Mouse (Mus musculus) megakaryocyte, embryonic 14.5 days (primary cell): ENCODE results near the gene Fdx1l. TPM values are rescaled to one million over a fixed set of nuclear protein-coding genes. Genes with fewer than 3 reads are reported as not detected.
"Not testable (repeated sequence)": the region's sequence is repeated elsewhere in the genome, so short reads cannot be mapped to it uniquely, and the experiment has no call there.

Experiments
- H3K27me3 ChIP-seq: replicated peaks from 2 replicates; pipeline ENCODE3; 2012; ENCODE audit warnings: inconsistent platforms
- H3K36me3 ChIP-seq: replicated peaks from 2 replicates; pipeline ENCODE3; 2012; ENCODE audit warnings: low read length, inconsistent platforms, mixed read lengths
- H3K4me1 ChIP-seq: 2 replicates; pipeline ENCODE4 v1.6.1; 2012; ENCODE audit warnings: inconsistent platforms
- H3K4me3 ChIP-seq: replicated peaks from 2 replicates; pipeline ENCODE3; 2012; ENCODE audit warnings: moderate library complexity, mild to moderate bottlenecking, inconsistent platforms
- H3K9me3 ChIP-seq: 2 replicates; pipeline ENCODE4 v1.6.1; 2012; ENCODE audit warnings: inconsistent platforms
- FLI1 ChIP-seq: IDR thresholded peaks from 2 replicates; pipeline ENCODE4 v1.6.1; 2012; ENCODE audit warnings: low read length, inconsistent platforms, mixed read lengths
- GATA1 ChIP-seq: IDR thresholded peaks from 3 replicates; pipeline ENCODE4 v1.6.1; 2012; ENCODE audit warnings: mixed read lengths, low read length, inconsistent platforms, borderline replicate concordance
- polyA plus RNA-seq: library from polyadenylated mRNA; stranded (reverse); fragments of >175 nt; gene quantifications from 2 replicates; pipeline ENCODE4 v1.2.3, GENCODE M21; 2012; ENCODE audit warnings: low replicate concordance; ENCODE audit not compliant: insufficient read depth

Gene Fdx1l
- polyA plus RNA-seq, 1 experiment: 26.9 TPM

DNA sequence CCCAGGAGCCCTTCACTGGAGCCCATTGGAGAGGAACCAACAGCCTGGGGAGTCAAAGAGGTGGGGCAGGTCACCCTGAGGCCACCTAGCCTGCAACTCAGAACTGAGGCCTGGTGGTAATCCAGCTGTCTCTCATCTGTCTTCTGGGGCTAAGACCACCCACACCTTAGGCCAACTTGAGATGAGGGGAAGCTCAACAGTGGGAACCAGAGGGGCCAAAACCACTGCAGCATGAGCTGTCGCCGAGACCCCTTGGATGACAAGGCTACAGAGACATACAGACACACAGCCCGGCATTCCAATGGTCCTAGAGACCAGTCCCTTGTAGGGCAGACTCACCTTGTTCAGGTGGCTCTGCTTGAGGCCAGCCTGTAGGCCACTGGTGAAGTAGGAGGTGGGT is 2.2 kb upstream of the Fdx1l start:
- peaks cover 39% of the 10 kb centered on the region for H3K4me1 ChIP-seq
- no peak for TF ChIP-seq FLI1
- TF ChIP-seq GATA1: no peak
- no peaks in the 10 kb centered on the region for H3K9me3 ChIP-seq
- no peak overlapping the region for H3K4me3 ChIP-seq
- H3K36me3 ChIP-seq: peaks cover 77% of the 10 kb centered on the region
- no peaks in the 10 kb centered on the region for H3K27me3 ChIP-seq

DNA sequence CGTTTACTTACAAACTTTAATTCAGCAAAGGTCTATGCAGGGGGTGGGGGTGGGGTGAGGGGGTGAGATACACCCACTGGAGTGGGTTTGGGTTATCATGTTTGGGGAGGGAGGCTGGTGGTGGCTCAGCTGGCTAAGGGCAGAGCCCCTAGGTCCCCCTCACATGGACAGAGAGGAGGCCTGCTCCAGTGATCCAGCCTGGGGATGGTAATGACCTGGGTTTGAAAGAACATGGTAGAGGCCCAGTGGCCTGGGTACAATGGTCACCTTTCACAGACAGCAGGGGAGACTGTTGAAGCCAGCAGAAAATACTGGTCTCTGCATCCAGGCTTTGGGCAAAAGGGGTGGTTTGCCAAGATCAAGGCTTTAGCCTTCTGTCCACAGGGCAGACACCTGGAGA is 759 bp upstream of the Fdx1l start:
- Histone ChIP-seq H3K36me3 (peaks cover 72% of the 10 kb centered on the region), H3K4me3 (peak overlapping the region; percentile 16)

DNA sequence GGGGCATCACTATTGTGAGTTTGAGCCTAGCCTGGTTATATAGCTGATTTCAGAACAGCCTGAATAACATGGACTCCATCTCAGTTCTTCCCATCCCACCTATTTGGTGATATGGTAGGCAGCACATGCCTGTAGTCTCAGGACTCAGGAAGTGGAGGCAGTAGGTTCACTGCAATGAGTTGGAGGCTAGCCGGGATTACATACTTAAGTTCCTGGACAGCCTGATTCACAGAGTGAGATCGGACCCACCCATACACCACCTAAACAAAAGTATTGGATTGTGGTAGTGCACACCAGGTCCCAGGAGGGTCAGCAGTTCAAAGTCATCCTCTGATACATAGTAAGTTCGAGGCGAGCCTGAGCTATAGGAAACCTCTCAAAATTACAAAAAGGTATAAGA is 773 bp downstream of the Fdx1l start:
- no peaks in the 10 kb centered on the region for H3K9me3 ChIP-seq
- peak overlapping the region; percentile 100 for H3K4me3 ChIP-seq
- H3K27me3 ChIP-seq: no peaks in the 10 kb centered on the region
- peaks cover 69% of the 10 kb centered on the region for H3K36me3 ChIP-seq
- H3K4me1 ChIP-seq: peaks cover 42% of the 10 kb centered on the region
- TF ChIP-seq FLI1 (no peak), GATA1 (no peak)

More for the DNA sequence above, 759 bp upstream of the Fdx1l start:
- TF ChIP-seq GATA1: no peak
- TF ChIP-seq FLI1: no peak
- Histone ChIP-seq H3K27me3 (no peaks in the 10 kb centered on the region), H3K4me1 (peaks cover 42% of the 10 kb centered on the region), H3K9me3 (no peaks in the 10 kb centered on the region)

DNA sequence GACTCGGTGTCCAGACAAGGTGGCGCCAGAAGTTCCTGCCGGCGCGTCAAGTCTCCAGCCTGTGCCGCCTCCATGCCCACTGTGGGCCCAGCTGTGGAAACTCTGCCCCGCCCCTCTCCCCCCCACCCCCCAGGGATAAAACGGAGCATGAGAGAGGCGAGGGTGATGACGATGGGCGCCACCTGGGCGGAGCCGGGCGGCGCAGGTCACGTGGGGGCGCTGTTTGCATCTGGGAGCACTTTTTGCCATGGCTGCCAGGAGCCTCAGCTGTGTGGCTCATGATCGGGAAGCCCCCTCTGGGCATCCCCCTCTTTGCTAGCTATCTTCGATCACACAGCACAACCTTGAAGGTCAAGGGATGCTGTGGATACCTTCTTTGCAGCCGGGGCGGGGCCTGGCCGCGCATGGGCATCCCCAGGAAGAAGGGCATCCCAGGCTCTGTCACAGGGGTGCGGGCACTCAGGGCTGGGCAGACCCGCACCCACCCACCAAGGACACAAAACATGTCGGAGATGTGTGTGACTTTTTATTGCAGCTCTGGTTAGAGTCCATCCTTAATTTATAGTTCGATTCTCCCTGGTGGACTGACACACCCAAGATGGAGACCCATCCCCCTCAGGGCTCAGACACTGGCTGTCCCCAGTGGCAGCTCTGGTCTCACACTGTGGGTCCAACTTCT is 6.3 kb downstream of the Fdx1l start, which contains the start of gene Zglp1:
TSS of gene Zglp1 (minus strand) at position 88 of the 679 bp plus-strand sequence.
- TF ChIP-seq GATA1: no peak
- no peak for TF ChIP-seq FLI1
- Histone ChIP-seq H3K4me1 (peaks cover 19% of the 10 kb centered on the region), H3K4me3 (no peak within 1 kb of the TSS), H3K9me3 (no peaks in the 10 kb centered on the region), H3K36me3 (peaks cover 70% of the 10 kb centered on the region), H3K27me3 (no peaks in the 10 kb centered on the region)

DNA sequence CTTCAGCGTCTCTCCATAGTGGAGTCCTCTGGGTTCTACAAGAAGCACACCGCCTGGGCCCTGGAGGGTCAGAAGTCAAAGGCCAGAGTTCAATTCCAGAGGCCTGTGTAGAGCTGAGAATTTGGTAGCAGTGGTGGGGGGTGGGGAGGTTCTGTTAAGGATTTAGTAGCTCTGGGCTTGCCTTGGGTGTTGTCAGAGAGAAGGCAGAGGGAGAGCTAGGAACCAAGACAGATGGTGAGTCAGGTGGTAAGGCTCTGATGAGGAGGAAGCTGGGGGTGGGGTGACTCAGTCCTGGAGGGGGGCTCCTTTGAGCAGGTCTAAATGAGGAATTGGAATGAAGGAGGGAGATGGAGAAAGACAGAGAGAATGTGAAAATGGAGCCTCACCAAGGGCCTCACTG is 10.5 kb downstream of the Fdx1l start:
- H3K36me3 ChIP-seq: peaks cover 45% of the 10 kb centered on the region
- no peak overlapping the region for H3K4me3 ChIP-seq
- TF ChIP-seq FLI1 (no peak), GATA1 (no peak)
- H3K27me3 ChIP-seq: peaks cover 2% of the 10 kb centered on the region
- 0 out of 2 replicates have a peak, but pooled peaks cover 3% of the 10 kb centered on the region for H3K4me1 ChIP-seq
- no peaks in the 10 kb centered on the region for H3K9me3 ChIP-seq

DNA sequence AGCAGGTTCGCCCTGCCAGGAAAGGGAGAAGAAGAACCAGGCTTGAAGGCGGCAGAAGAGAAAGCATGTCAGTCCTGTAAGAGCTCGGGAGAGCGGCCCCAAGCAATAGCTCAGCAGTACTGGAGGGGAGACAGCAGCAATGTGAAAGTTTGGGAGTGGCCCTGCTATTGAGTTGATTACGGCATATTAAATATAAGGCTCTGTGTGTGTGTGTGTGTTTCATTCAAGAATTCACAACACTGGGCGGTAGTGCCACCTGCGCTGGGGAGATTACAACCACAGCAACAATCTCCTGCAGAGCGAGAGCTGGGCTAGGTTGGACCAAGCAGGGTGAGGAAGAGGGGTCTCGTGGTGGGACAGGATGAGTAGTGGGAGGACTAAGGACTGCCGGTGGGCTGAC is 21.8 kb downstream of the Fdx1l start:
- Histone ChIP-seq H3K27me3 (peaks cover 44% of the 10 kb centered on the region), H3K4me3 (no peak overlapping the region)

DNA sequence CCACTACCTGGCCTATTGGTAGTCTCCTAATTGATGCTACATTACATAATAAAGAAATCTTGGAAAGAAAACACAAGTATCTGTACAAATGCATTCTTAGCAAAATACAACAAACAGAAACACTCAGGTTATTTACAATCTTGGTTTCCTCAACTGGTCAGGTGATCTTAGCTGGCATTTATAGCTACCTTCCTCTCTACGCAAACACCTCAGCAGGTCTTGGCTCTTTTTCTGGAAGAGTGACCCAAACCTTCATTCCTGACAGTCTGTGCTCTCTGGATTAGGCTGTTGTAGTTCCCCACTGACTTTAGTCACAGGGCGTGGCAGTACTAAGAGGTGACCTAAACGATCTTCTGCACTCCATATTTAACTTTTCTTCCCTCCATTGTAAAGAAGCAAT is 28.2 kb downstream of the Fdx1l start:
- H3K4me1 ChIP-seq: peaks cover 22% of the 10 kb centered on the region
- no peak for TF ChIP-seq GATA1
- peaks cover 30% of the 10 kb centered on the region for H3K27me3 ChIP-seq

More for the DNA sequence above, 21.8 kb downstream of the Fdx1l start:
- Histone ChIP-seq H3K4me1 (peaks cover 3% of the 10 kb centered on the region; the same call in 1 of the 2 replicates), H3K36me3 (no peaks in the 10 kb centered on the region), H3K9me3 (peaks cover 8% of the 10 kb centered on the region; the same call in 1 of the 2 replicates)
- TF ChIP-seq FLI1 (no peak), GATA1 (no peak)

DNA sequence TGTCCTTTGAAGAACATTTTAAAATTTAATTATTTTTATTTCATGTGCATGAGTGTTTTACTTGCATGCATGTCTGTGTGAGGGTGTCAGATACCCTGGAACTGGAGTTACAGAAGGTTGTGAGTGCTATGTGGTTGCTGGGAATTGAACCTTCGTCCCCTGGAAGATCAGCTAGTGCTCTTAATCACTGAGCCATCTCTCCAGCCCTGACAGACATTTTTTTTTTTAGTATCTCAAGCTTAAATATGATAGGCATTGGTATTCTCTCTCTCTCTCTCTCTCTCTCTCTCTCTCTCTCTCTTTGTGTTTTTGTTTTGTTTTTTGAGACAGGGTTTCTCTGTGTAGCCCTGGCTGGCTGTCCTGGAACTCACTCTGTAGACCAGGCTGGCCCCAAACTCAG is 28.6 kb downstream of the Fdx1l start:
- not testable (repeated sequence) for H3K36me3 ChIP-seq, H3K9me3 ChIP-seq, H3K4me3 ChIP-seq
- Histone ChIP-seq H3K4me1 (peaks cover 24% of the 10 kb centered on the region), H3K27me3 (peaks cover 33% of the 10 kb centered on the region)

More for the DNA sequence above, 28.2 kb downstream of the Fdx1l start:
- no peak overlapping the region for H3K4me3 ChIP-seq
- no peaks in the 10 kb centered on the region for H3K36me3 ChIP-seq
- peaks cover 8% of the 10 kb centered on the region; the same call in 1 of the 2 replicates for H3K9me3 ChIP-seq

DNA sequence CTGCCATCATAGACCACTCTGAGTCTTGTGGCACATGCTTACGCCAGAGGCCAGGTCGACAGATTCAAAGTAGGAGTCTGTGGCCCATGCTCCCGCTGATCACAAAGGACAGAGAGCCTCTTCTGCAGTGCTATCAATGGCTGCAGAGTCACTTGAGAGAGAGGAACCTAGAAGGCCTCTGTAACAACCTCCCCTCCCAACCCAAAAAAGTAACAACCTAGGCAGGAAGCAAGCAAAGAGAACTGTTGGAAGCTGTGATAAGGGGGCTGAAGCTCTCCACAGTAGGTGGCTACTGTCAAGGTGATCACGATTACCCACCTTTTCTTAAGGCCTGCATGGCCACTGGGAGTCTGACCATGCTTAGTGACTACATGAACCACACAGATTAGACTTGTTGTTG is 29.9 kb downstream of the Fdx1l start:
- Histone ChIP-seq H3K4me1 (peaks cover 24% of the 10 kb centered on the region), H3K9me3 (peaks cover 11% of the 10 kb centered on the region), H3K27me3 (peaks cover 39% of the 10 kb centered on the region), H3K4me3 (no peak overlapping the region), H3K36me3 (no peaks in the 10 kb centered on the region)
- TF ChIP-seq GATA1 (no peak), FLI1 (no peak)

DNA sequence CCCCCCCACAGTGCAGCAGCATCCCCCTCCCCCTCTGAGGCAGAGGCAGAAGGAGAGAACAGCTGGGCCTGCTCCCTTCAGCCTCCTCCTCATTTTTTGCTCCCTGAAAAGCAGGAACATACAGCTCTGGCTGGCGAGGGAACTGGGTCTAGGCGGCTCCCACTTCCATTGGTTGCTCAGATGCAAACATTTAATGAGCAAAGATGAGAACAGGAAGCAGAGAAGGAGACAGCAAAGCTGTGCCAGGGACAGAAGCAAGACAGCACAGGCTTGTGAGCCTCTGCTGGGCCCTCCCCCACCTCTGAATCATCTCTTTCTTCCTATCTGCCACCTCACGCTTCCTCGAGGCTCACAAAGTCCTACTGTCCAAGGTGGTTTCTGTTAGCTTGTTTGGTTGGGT is 32.1 kb downstream of the Fdx1l start:
- peaks cover 43% of the 10 kb centered on the region for H3K4me1 ChIP-seq

More for the DNA sequence above, 32.1 kb downstream of the Fdx1l start:
- Histone ChIP-seq H3K27me3 (peaks cover 51% of the 10 kb centered on the region), H3K4me3 (no peak overlapping the region), H3K9me3 (peaks cover 23% of the 10 kb centered on the region), H3K36me3 (no peaks in the 10 kb centered on the region)
- TF ChIP-seq GATA1 (no peak), FLI1 (no peak)
